Mouse (Mus musculus): ENCODE results near the gene Lin52. TPM values are rescaled to one million over a fixed set of nuclear protein-coding genes. Genes with fewer than 3 reads are reported as not detected.

Lin52 gene
- polyA plus RNA-seq, 1 experiment, result 29.5 TPM

GRCm38 (mm10) chr12:84456911-84457310, 5.7 kb downstream of the Lin52 start:
- TF ChIP-seq CTCF (IDR thresholded peaks at IDR 0.05; ENCODE audit: low read depth, low read length) (no peak), POLR2A (IDR thresholded peaks at IDR 0.05; ENCODE audit: insufficient read depth, low read length) (no peak), EP300 (IDR thresholded peaks at IDR 0.05; ENCODE audit: insufficient read depth, low read depth, low read length) (no peak)

GRCm38 (mm10) chr12:84459845-84460244, 8.6 kb downstream of the Lin52 start:
- peaks cover 48% of the 10 kb centered on the region for H3K36me3 ChIP-seq (ENCODE audit: control insufficient read depth, insufficient read depth, low read length, poor library complexity, severe bottlenecking)
- no peak overlapping the region for H3K9ac ChIP-seq (ENCODE audit: low read depth, poor library complexity, severe bottlenecking)
- H3K27me3 ChIP-seq (ENCODE audit: control insufficient read depth, insufficient read depth, low read length, poor library complexity, severe bottlenecking), result no peaks in the 10 kb centered on the region; the same call in 1 of the 2 replicates
- H3K4me3 ChIP-seq (ENCODE audit: low read depth, low read length), result no peak overlapping the region
- H3K4me1 ChIP-seq (ENCODE audit: control insufficient read depth, insufficient read depth, low read length), result no peaks in the 10 kb centered on the region
- H3K27ac ChIP-seq (ENCODE audit: insufficient read depth, low read length), result no peak overlapping the region
- TF ChIP-seq POLR2A (IDR thresholded peaks at IDR 0.05; ENCODE audit: insufficient read depth, low read length) (no peak), CTCF (IDR thresholded peaks at IDR 0.05; ENCODE audit: low read depth, low read length) (peak; percentile 9)
- H3K9me3 ChIP-seq (replicated peaks; ENCODE audit: control insufficient read depth, insufficient read depth, low read length, poor library complexity, severe bottlenecking), result no peaks in the 10 kb centered on the region

More at GRCm38 (mm10) chr12:84456911-84457310, 5.7 kb downstream of the Lin52 start:
- no peak overlapping the region for H3K27ac ChIP-seq (ENCODE audit: insufficient read depth, low read length)
- no peaks in the 10 kb centered on the region for H3K9me3 ChIP-seq (replicated peaks; ENCODE audit: control insufficient read depth, insufficient read depth, low read length, poor library complexity, severe bottlenecking)
- no peak overlapping the region for H3K9ac ChIP-seq (ENCODE audit: low read depth, poor library complexity, severe bottlenecking)
- peaks cover 38% of the 10 kb centered on the region for H3K36me3 ChIP-seq (ENCODE audit: control insufficient read depth, insufficient read depth, low read length, poor library complexity, severe bottlenecking)
- no peaks in the 10 kb centered on the region for H3K4me1 ChIP-seq (ENCODE audit: control insufficient read depth, insufficient read depth, low read length)
- no peak overlapping the region for H3K4me3 ChIP-seq (ENCODE audit: low read depth, low read length)
- H3K27me3 ChIP-seq (ENCODE audit: control insufficient read depth, insufficient read depth, low read length, poor library complexity, severe bottlenecking), result no peaks in the 10 kb centered on the region; the same call in 1 of the 2 replicates

- Histone ChIP-seq H3K27me3 (ENCODE audit: control insufficient read depth, insufficient read depth, low read length, poor library complexity, severe bottlenecking) (no peaks in the 10 kb centered on the region; the same call in 1 of the 2 replicates), H3K36me3 (ENCODE audit: control insufficient read depth, insufficient read depth, low read length, poor library complexity, severe bottlenecking) (peaks cover 52% of the 10 kb centered on the region), H3K4me1 (ENCODE audit: control insufficient read depth, insufficient read depth, low read length) (no peaks in the 10 kb centered on the region), H3K9me3 (replicated peaks; ENCODE audit: control insufficient read depth, insufficient read depth, low read length, poor library complexity, severe bottlenecking) (no peaks in the 10 kb centered on the region), H3K9ac (ENCODE audit: low read depth, poor library complexity, severe bottlenecking) (no peak overlapping the region), H3K27ac (ENCODE audit: insufficient read depth, low read length) (no peak overlapping the region), H3K4me3 (ENCODE audit: low read depth, low read length) (no peak overlapping the region)
- no peak for TF ChIP-seq CTCF (IDR thresholded peaks at IDR 0.05; ENCODE audit: low read depth, low read length)
- no peak for TF ChIP-seq POLR2A (IDR thresholded peaks at IDR 0.05; ENCODE audit: insufficient read depth, low read length)
- TF ChIP-seq EP300 (IDR thresholded peaks at IDR 0.05; ENCODE audit: insufficient read depth, low read depth, low read length), result no peak
Observed at GRCm38 (mm10) chr12:84461416-84461815, 10.2 kb downstream of the Lin52 start.

- TF ChIP-seq EP300 (IDR thresholded peaks at IDR 0.05; ENCODE audit: insufficient read depth, low read depth, low read length) (no peak), POLR2A (IDR thresholded peaks at IDR 0.05; ENCODE audit: insufficient read depth, low read length) (no peak), CTCF (IDR thresholded peaks at IDR 0.05; ENCODE audit: low read depth, low read length) (no peak)
- H3K9ac ChIP-seq (ENCODE audit: low read depth, poor library complexity, severe bottlenecking), result no peak overlapping the region
- no peaks in the 10 kb centered on the region for H3K4me1 ChIP-seq (ENCODE audit: control insufficient read depth, insufficient read depth, low read length)
- H3K27me3 ChIP-seq (ENCODE audit: control insufficient read depth, insufficient read depth, low read length, poor library complexity, severe bottlenecking), result no peaks in the 10 kb centered on the region; the same call in 1 of the 2 replicates
- peaks cover 45% of the 10 kb centered on the region for H3K36me3 ChIP-seq (ENCODE audit: control insufficient read depth, insufficient read depth, low read length, poor library complexity, severe bottlenecking)
- no peak overlapping the region for H3K27ac ChIP-seq (ENCODE audit: insufficient read depth, low read length)
- no peaks in the 10 kb centered on the region for H3K9me3 ChIP-seq (replicated peaks; ENCODE audit: control insufficient read depth, insufficient read depth, low read length, poor library complexity, severe bottlenecking)
- H3K4me3 ChIP-seq (ENCODE audit: low read depth, low read length), result no peak overlapping the region
Observed at GRCm38 (mm10) chr12:84462856-84463255, 11.6 kb downstream of the Lin52 start.

GRCm38 (mm10) chr12:84468701-84469100, 17.5 kb downstream of the Lin52 start:
- no peak overlapping the region for H3K9ac ChIP-seq (ENCODE audit: low read depth, poor library complexity, severe bottlenecking)
- H3K4me3 ChIP-seq (ENCODE audit: low read depth, low read length), result no peak overlapping the region
- TF ChIP-seq POLR2A (IDR thresholded peaks at IDR 0.05; ENCODE audit: insufficient read depth, low read length) (no peak), CTCF (IDR thresholded peaks at IDR 0.05; ENCODE audit: low read depth, low read length) (no peak), EP300 (IDR thresholded peaks at IDR 0.05; ENCODE audit: insufficient read depth, low read depth, low read length) (no peak)
- H3K27ac ChIP-seq (ENCODE audit: insufficient read depth, low read length), result no peak overlapping the region
- no peaks in the 10 kb centered on the region for H3K9me3 ChIP-seq (replicated peaks; ENCODE audit: control insufficient read depth, insufficient read depth, low read length, poor library complexity, severe bottlenecking)
- H3K36me3 ChIP-seq (ENCODE audit: control insufficient read depth, insufficient read depth, low read length, poor library complexity, severe bottlenecking), result peaks cover 24% of the 10 kb centered on the region
- H3K27me3 ChIP-seq (ENCODE audit: control insufficient read depth, insufficient read depth, low read length, poor library complexity, severe bottlenecking), result no peaks in the 10 kb centered on the region
- no peaks in the 10 kb centered on the region for H3K4me1 ChIP-seq (ENCODE audit: control insufficient read depth, insufficient read depth, low read length)

GRCm38 (mm10) chr12:84478937-84479336, 27.7 kb downstream of the Lin52 start:
- Histone ChIP-seq H3K27me3 (ENCODE audit: control insufficient read depth, insufficient read depth, low read length, poor library complexity, severe bottlenecking) (no peaks in the 10 kb centered on the region), H3K9me3 (replicated peaks; ENCODE audit: control insufficient read depth, insufficient read depth, low read length, poor library complexity, severe bottlenecking) (no peaks in the 10 kb centered on the region), H3K36me3 (ENCODE audit: control insufficient read depth, insufficient read depth, low read length, poor library complexity, severe bottlenecking) (peaks cover 7% of the 10 kb centered on the region; the same call in 1 of the 2 replicates), H3K27ac (ENCODE audit: insufficient read depth, low read length) (no peak overlapping the region), H3K9ac (ENCODE audit: low read depth, poor library complexity, severe bottlenecking) (no peak overlapping the region), H3K4me1 (ENCODE audit: control insufficient read depth, insufficient read depth, low read length) (no peaks in the 10 kb centered on the region), H3K4me3 (ENCODE audit: low read depth, low read length) (no peak overlapping the region)
- no peak for TF ChIP-seq CTCF (IDR thresholded peaks at IDR 0.05; ENCODE audit: low read depth, low read length)
- no peak for TF ChIP-seq POLR2A (IDR thresholded peaks at IDR 0.05; ENCODE audit: insufficient read depth, low read length)
- no peak for TF ChIP-seq EP300 (IDR thresholded peaks at IDR 0.05; ENCODE audit: insufficient read depth, low read depth, low read length)
